ENCODE assay signal across 8 mouse cellular contexts in genomic region chr16:22160386-22161145, GRCm38 (mm10). TPM values are rescaled to one million over a fixed set of nuclear protein-coding genes. Genes with fewer than 3 reads are reported as not detected.
A peak's percentile ranks its signal among the peaks of the same experiment; 100 is the strongest.
DNase-seq lines count a peak whose midpoint lies in the region; ATAC-seq and TF ChIP-seq lines count a peak whose summit lies in the region.

No protein-coding gene starts in this region.

- H3K9me3 ChIP-seq in neural tube, embryonic 11.5 days (ENCODE audit: control insufficient read depth, low read length): no peaks in the 10 kb centered on the region
- no peaks in the 10 kb centered on the region for H3K9me3 ChIP-seq in forebrain, postnatal 0 days (ENCODE audit: low read length)
- no peaks in the 10 kb centered on the region for H3K9me3 ChIP-seq in liver, embryonic 15.5 days (replicated peaks)

- H3K4me3 ChIP-seq in neural tube, embryonic 11.5 days (ENCODE audit: low read depth, low read length): peak overlapping the region; percentile 99
- H3K4me3 ChIP-seq in forebrain, postnatal 0 days (ENCODE audit: low read depth, low read length): peak overlapping the region; percentile 81
- H3K4me3 ChIP-seq in liver, embryonic 15.5 days (replicated peaks): peak overlapping the region; percentile 60

- WGBS in neural tube, embryonic 11.5 days: under 1% methylated on average over 16 of the region's 16 CpGs
- WGBS in forebrain, postnatal 0 days: 2% methylated on average over 16 of the region's 16 CpGs
- 4% methylated on average over 16 of the region's 16 CpGs for WGBS in liver, embryonic 15.5 days (ENCODE audit: insufficient replicate concordance)

- no peak for ATAC-seq in neural tube, embryonic 11.5 days (ENCODE audit: insufficient read depth, low FRiP score, low TSS enrichment)
- ATAC-seq in forebrain, postnatal 0 days: no peak
- ATAC-seq in liver, embryonic 15.5 days (ENCODE audit: insufficient read depth): no peak

- peaks cover 7% of the 10 kb centered on the region; the same call in 1 of the 2 replicates for H3K4me1 ChIP-seq in neural tube, embryonic 11.5 days (ENCODE audit: control insufficient read depth, insufficient read depth, low read length)
- no peaks in the 10 kb centered on the region; the same call in 1 of the 2 replicates for H3K4me1 ChIP-seq in forebrain, postnatal 0 days (ENCODE audit: insufficient read depth)
- peaks cover 3% of the 10 kb centered on the region; the same call in 1 of the 2 replicates for H3K4me1 ChIP-seq in liver, embryonic 15.5 days (replicated peaks)

- peak overlapping the region; percentile 91 for H3K4me2 ChIP-seq in neural tube, embryonic 11.5 days (ENCODE audit: low read depth)
- peak overlapping the region; percentile 98 for H3K4me2 ChIP-seq in forebrain, postnatal 0 days (ENCODE audit: low read depth)
- H3K4me2 ChIP-seq in liver, embryonic 15.5 days: peak overlapping the region; percentile 67

- no peak for TF ChIP-seq CTCF in forebrain, postnatal 0 days (IDR thresholded peaks at IDR 0.05; ENCODE audit: low read depth)

- no peak overlapping the region for H3K27ac ChIP-seq in neural tube, embryonic 11.5 days (ENCODE audit: low read depth, low read length)
- no peak overlapping the region for H3K27ac ChIP-seq in forebrain, postnatal 0 days (ENCODE audit: low read depth, low read length)
- H3K27ac ChIP-seq in liver, embryonic 15.5 days (replicated peaks): no peak overlapping the region

- no peaks in the 10 kb centered on the region for H3K27me3 ChIP-seq in neural tube, embryonic 11.5 days (ENCODE audit: control insufficient read depth, insufficient read depth, low read length)
- no peaks in the 10 kb centered on the region for H3K27me3 ChIP-seq in forebrain, postnatal 0 days (ENCODE audit: insufficient read depth, low read length)
- peaks cover 62% of the 10 kb centered on the region for H3K27me3 ChIP-seq in liver, embryonic 15.5 days

- DNase-seq in neural tube, embryonic 11.5 days (ENCODE audit: low spot score): no peak
- no peak for DNase-seq in neural tube, embryonic 10.5 days (ENCODE audit: extremely low spot score, low spot score)
- DNase-seq in forebrain, postnatal 0 days: no peak
- DNase-seq in ovary, postnatal 14 days (ENCODE audit: low spot score): no peak
- DNase-seq in right cerebral cortex, postnatal 14 days: no peak
- no peak for DNase-seq in cerebellum, adult 8-10 months
- DNase-seq in cerebellum, postnatal 25 days: no peak

- H3K9ac ChIP-seq in neural tube, embryonic 11.5 days (ENCODE audit: low read length): peak overlapping the region; percentile 45
- no peak overlapping the region for H3K9ac ChIP-seq in forebrain, postnatal 0 days
- H3K9ac ChIP-seq in liver, embryonic 15.5 days: no peak overlapping the region

- no peaks in the 10 kb centered on the region for H3K36me3 ChIP-seq in neural tube, embryonic 11.5 days (ENCODE audit: control insufficient read depth, insufficient read depth, low read length)
- H3K36me3 ChIP-seq in forebrain, postnatal 0 days (ENCODE audit: insufficient read depth): no peaks in the 10 kb centered on the region
- H3K36me3 ChIP-seq in liver, embryonic 15.5 days (replicated peaks): no peaks in the 10 kb centered on the region

RNA-seq across cellular contexts. Expression of gene Igf2bp2, which starts 2.5 kb away (rescaled TPM):
- 141 and 143 TPM in 2 replicates for polyA plus RNA-seq in neural tube, embryonic 11.5 days (2014; fragmentation: Nextera tagmentation; extraction: Ambion mirVana)
- 11.2 and 12.2 TPM in 2 replicates for total RNA-seq in forebrain, postnatal 0 days (2014; rRNA removed)
- 4.7 and 5.6 TPM in 2 replicates for polyA plus RNA-seq in forebrain, postnatal 0 days (2015; fragmentation: Nextera tagmentation; extraction: Ambion mirVana)
- 8.4 and 8.7 TPM in 2 replicates for polyA plus RNA-seq in liver, embryonic 15.5 days (2015; fragmentation: Nextera tagmentation; extraction: Ambion mirVana)

Comparison
In these comparisons a context has a peak if more than half of its experiments do, and no peak if none do; other contexts are left out.
1. RNA of gene Igf2bp2, which starts 2.5 kb away (polyA plus RNA-seq): 141 to 143 TPM in neural tube, embryonic 11.5 days; 8.4 to 8.7 TPM in liver, embryonic 15.5 days and 4.7 to 5.6 TPM in forebrain, postnatal 0 days; every median in the first group is over 10 times any median in the second.
2. Peak in every context shown above with its lines, with median percentiles within 50 percentile points of each other: H3K4me2 ChIP-seq and H3K4me3 ChIP-seq.